Mouse (Mus musculus) C2C12 (cell line): ENCODE results near the gene Inpp5a.

Source experiments
- CEBPB ChIP-seq: IDR thresholded peaks from one replicate; pipeline ENCODE4 v1.6.1; 2011; ENCODE audit warnings: low read depth, mild to moderate bottlenecking, control low read depth, moderate library complexity
- CTCF ChIP-seq: IDR thresholded peaks from one replicate; pipeline ENCODE4 v1.5.1; 2011; ENCODE audit not compliant: control insufficient read depth, insufficient read depth, insufficient read length
- FOSL1 ChIP-seq: IDR thresholded peaks from one replicate; pipeline ENCODE4 v1.8.0; 2011; ENCODE audit warnings: mild to moderate bottlenecking, low read length; ENCODE audit not compliant: poor library complexity, insufficient read depth, severe bottlenecking
- MAX ChIP-seq: IDR thresholded peaks from one replicate; pipeline ENCODE4 v1.6.1; 2011; ENCODE audit warnings: mild to moderate bottlenecking, control low read depth
- MYOD1 ChIP-seq: IDR thresholded peaks from one replicate; pipeline ENCODE4 v1.6.1; 2011; ENCODE audit warnings: low read depth; ENCODE audit not compliant: control insufficient read depth, insufficient read length
- MYOG ChIP-seq: IDR thresholded peaks from one replicate; pipeline ENCODE4 v1.6.1; 2011; ENCODE audit not compliant: control insufficient read depth, insufficient read length; ENCODE audit errors: extremely low read depth
- USF1 ChIP-seq: IDR thresholded peaks from one replicate; pipeline ENCODE4 v1.6.1; 2011; ENCODE audit warnings: low read depth, mild to moderate bottlenecking, control low read depth, moderate library complexity

DNA sequence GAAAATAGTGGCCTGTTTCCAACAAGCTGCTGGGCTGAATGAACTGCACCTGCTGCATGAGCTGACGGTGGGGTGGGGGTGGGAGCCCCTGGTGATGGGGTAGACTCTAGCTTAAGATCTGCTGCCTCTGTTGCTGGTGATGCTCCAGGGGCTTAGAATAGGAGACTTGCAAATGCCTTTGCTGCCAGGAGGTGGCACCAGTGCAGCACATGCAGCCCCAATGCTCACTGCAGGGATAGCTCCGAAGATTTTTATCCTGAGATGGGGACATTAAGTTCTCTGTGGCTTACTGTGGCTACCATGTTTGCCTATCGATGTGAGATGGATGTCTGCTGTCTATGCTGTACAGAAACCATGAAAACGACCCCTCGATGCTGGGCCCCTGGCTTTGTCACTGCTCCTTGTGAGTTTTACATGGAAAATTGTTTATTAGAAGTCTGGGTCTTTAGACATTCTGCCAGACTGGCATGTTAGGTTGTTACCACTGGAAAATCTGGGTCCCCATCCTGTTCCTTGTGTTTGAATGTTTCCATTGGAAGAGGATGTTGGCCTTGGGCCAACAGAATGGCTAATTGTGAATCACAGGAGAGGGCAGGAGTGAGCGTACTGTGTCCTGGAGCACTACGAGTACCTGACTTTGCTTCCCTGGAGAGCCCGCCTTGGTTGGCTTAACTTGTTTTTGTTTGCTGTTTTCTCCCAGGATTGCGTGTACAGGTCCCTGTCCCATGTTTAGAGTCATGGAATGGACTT is 95.5 kb downstream of the Inpp5a start:
- TF ChIP-seq CTCF = peak; percentile 45
- no peak for TF ChIP-seq CEBPB
- TF ChIP-seq MYOG = no peak
- TF ChIP-seq USF1 = no peak
- no peak for TF ChIP-seq MYOD1
- TF ChIP-seq FOSL1 = no peak
- no peak for TF ChIP-seq MAX
